Mouse (Mus musculus) T-helper 1 cell (primary cell): ENCODE measurements around the gene Mindy1.
"Not testable (repeated sequence)": the region's sequence is repeated elsewhere in the genome, so short reads cannot be mapped to it uniquely, and the experiment has no call there.

Experiments
- in situ Hi-C: fragments of 300-600 bp; cut with MboI, MseI; formaldehyde crosslinking; loops from one replicate; pipeline ENCODE4 v1.15.1; 2025; ENCODE audit warnings: high pct_unique_total_duplicates

Mindy1 gene

DNA sequence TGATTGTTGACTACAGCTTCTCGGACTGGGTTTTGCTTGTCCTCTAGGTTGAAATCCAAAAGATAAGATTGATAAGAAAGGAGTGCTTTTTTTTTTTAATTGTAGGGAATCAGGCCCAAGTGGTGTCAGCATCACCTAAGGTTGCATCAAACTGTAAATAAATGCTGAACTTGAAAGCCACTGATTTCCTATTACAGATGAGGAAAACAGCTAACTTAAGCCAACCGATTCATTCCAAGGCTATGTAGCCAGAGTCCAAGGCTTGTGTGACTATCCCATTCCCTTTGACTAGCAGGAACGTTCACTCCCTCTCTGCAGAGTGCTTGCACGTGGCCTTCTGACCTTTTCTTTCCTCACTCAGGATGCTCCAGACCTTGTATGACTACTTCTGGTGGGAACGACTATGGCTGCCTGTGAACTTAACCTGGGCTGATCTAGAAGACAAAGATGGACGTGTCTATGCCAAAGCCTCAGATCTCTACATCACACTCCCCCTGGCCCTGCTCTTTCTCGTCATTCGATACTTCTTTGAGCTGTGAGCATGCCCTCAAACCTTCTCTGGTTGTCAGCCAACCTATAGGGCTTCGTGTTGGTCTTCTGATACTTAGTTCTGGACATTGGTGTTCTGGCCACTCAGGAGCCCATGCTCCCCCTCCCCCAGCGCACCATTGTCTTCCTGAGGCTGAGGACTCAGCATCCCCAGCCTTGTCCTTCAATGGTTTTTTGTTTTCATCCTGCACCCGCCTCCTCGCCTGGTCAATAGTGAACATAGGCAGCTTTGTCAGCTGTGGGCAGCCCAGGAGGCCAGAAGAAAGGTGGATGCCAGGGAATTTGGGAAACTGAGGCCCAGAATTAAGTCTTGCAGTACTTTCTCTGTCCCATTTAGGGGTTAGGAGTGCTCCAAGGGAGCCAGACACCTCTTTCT is 38.8 kb downstream of the Mindy1 start:
- in situ Hi-C loops, result no loop called here

DNA sequence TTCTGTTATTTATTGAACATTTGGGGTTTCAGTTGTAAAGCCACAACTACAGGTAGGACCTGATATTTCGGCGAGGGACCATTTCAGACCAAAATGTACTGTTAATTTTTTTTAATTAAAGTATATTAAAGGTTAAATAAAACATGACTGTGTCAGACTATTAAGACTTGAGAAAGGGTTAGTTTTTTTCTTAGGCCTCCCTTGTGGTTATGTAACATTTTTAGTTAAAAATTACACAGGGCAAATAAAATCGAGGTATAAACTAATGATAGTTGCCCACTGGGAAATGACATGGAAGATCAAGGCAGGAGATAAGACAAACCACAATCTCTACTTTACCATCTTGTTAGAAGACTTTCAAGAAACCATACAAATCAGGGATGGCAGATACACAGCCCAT is 42.3 kb downstream of the Mindy1 start:
- in situ Hi-C loops, result no loop called here

DNA sequence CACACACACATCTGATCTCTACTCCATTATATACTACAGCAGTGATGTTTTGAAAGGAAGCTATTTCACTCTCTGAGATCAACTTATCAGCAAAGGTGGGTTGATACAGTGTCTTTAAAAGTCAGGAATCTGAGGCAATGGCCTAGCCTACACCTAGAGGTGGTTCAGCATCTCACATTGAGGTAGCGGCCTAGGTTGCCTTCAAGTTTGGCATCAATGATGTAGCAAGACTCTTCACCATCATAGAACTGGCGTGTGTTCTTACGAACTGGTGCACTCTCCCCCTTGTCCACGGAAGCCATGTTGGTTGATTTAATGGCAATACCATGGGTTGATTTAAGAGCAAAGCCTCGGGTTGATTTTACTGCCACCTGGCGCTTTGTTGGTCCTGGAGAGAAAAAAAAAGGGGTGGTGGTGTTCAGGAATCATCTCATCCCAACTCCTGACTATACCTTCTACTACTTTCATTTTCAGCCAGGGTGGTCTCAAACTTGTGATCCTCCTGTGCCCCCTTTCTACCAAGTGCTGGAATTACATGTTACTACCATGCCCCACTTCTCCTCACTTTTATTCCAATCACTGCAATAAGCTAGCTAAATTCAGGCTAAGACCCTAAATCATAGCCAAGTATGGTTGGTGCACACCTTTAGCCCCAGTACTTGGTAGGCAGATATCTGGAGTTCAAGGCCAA is 43.5 kb downstream of the Mindy1 start:
- in situ Hi-C loops, result no loop called here

DNA sequence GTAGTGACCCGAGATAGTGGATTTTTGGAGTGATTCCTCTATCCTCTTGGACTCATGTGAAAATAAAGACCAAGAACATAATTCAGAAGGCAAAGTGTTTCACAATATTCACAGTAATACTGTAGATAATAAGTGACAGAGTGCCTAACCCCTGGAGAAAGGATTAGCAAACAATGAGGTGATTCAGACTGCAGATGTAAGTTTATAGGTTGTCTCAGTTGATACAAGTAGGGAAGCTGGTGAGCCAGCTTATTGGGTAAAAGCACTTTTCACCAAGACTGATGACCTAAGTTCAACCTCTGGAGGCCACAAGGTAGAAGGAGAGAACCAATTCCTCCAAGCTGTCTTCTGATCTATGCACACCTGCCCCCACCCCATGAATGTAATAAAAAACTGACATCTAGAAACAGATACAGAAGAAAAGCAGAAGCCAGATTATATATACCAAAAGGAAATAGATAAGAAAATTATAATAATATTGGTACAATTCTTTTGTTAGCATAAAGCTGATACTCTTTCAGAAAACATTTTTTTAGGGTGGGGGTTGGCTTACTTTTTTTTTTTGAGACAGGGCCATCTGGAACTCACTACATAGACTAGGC is 47.8 kb downstream of the Mindy1 start:
- in situ Hi-C loops, result no loop called here

DNA sequence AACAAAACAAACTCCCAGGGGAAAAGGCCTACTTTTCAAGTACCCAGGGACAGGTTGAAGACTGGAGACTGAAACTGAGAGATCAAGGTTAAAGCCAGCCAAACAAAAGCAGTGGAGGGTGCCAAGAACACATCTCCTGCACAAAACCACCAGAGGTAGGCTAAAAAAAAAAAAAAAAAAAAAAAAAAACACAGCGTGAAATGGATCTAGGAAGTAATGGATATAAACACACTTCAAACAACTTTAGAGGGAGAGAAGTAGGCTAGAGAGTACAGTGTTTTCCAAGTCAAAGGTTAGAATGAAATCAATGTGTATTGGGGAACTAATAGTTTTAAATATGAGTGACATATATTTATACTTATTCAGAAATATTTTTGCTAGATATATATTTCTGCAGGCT is 50.4 kb downstream of the Mindy1 start:
- in situ Hi-C loops, result no loop called here

DNA sequence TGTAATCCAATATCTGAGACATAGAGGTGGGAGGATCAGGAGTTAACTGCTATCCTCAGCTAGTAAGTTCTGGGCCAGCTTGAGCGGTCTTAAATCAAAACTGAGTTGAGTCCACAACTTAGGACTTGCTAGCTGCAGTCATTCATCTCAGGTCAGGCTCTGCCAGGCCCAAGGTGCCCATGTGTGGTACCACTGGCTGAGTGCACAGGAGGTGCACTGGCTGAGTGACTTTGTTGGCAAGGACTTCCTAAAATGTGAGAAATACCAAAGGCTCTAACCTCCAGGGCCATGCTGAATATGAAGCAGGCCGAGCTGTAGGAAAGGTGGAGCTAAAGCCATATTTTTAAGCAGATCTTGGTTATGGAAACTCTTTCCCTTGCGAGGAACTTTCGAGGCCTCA is 56.2 kb downstream of the Mindy1 start:
- in situ Hi-C loops, result loop anchor here (5.0 kb wide), 1 partner anchor 280 kb away; no protein-coding TSS in a partner anchor

DNA sequence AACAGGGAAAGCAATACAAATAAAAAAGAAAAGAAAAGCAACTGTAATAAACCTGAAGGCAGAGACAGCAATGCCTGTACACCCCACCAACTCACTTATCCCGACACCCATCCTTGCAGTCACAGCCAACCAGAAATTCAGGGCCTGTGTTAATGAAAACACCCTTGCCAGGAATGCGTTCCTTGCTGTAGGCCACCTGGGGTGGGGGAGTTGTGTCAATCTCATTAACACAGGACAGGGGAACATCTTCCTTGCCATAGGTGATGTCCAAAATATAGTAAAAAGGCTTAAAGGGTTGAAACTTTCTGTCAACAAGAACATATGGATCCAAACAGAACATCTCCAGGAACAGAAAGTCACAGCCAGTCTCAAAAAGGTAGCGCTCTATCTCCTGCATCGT is 57.1 kb downstream of the Mindy1 start:
- in situ Hi-C loops, result loop anchor here (5.0 kb wide), 1 partner anchor 279 kb away; no protein-coding TSS in a partner anchor

DNA sequence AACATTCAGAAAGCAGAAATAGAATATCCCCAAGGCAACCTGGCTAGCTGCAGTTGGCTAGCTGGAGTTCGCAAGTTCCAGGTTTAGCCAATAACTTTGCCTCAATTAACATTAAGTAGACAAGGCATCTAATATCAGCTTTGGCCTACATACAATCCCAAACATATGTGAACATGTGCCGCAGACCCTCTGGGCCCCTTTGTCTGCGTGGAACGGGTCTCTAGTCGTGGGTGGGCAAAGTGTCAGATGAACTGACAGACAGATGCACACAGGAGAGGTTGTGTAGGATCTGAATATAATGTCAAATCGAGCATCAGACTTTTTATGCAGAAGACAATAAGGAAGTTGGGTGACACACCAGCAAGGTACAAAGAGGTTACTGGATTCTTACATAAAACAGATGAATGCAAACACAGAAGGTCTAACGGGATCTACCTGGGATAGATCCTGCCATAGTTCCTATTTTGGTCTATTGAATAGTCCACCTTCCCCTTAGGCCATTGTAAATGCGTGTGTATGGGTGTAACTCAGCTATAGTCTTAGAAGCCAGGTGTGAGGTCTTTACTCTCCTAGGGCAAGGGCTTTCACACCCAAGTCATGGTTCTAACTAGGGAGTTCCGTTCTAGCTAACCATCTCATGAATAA is 62.3 kb downstream of the Mindy1 start:
- in situ Hi-C loops, result not testable (repeated sequence)
